Mouse (Mus musculus) retina, postnatal 7 days (tissue): ENCODE results near the gene Prlr.

Source experiments
- DNase-seq: peaks from one replicate; pipeline ENCODE4 v3.0.0-alpha.2; 2012; ENCODE audit warnings: low read depth, low spot score

Prlr gene

GRCm38 (mm10) chr15:10177083-10177482 is at the start of gene Prlr:
Gene Prlr (plus strand): TSS chr15:10177238.
- DNase-seq: no peak

GRCm38 (mm10) chr15:10133781-10134180 is 43.3 kb upstream of the Prlr start:
- DNase-seq: no peak

GRCm38 (mm10) chr15:10134889-10135288 is 42.1 kb upstream of the Prlr start:
- no peak for DNase-seq

- no peak for DNase-seq
Observed at GRCm38 (mm10) chr15:10144520-10144919, 32.5 kb upstream of the Prlr start.

GRCm38 (mm10) chr15:10148196-10148595 is 28.8 kb upstream of the Prlr start:
- DNase-seq: no peak

GRCm38 (mm10) chr15:10160663-10161062 is 16.4 kb upstream of the Prlr start:
- no peak for DNase-seq

- DNase-seq: no peak
Observed at GRCm38 (mm10) chr15:10175078-10175477, 2.0 kb upstream of the Prlr start.

GRCm38 (mm10) chr15:10175656-10176055 is 1.4 kb upstream of the Prlr start:
- DNase-seq: no peak

GRCm38 (mm10) chr15:10177519-10178130 is 587 bp downstream of the Prlr start:
- DNase-seq: no peak

GRCm38 (mm10) chr15:10178131-10178566 is 1.1 kb downstream of the Prlr start:
- no peak for DNase-seq

GRCm38 (mm10) chr15:10180694-10181093 is 3.7 kb downstream of the Prlr start:
- DNase-seq: no peak

GRCm38 (mm10) chr15:10192101-10192630 is 15.1 kb downstream of the Prlr start:
- no peak for DNase-seq

- DNase-seq: no peak
Observed at GRCm38 (mm10) chr15:10200991-10201390, 24.0 kb downstream of the Prlr start.

- DNase-seq: no peak
Observed at GRCm38 (mm10) chr15:10202504-10203302, 25.7 kb downstream of the Prlr start.

GRCm38 (mm10) chr15:10210261-10210770 is 33.3 kb downstream of the Prlr start:
- DNase-seq: no peak

- DNase-seq: no peak
Observed at GRCm38 (mm10) chr15:10211992-10212391, 35.0 kb downstream of the Prlr start.

GRCm38 (mm10) chr15:10213213-10213612 is 36.2 kb downstream of the Prlr start:
- no peak for DNase-seq

GRCm38 (mm10) chr15:10213710-10214109 is 36.7 kb downstream of the Prlr start:
- DNase-seq: no peak

GRCm38 (mm10) chr15:10215719-10216118 is 38.7 kb downstream of the Prlr start:
- DNase-seq: no peak

- no peak for DNase-seq
Observed at GRCm38 (mm10) chr15:10216189-10216588, 39.2 kb downstream of the Prlr start.

- DNase-seq: no peak
Observed at GRCm38 (mm10) chr15:10223614-10224155, 46.6 kb downstream of the Prlr start.

GRCm38 (mm10) chr15:10225701-10226100 is 48.7 kb downstream of the Prlr start:
- no peak for DNase-seq
